Mouse (Mus musculus) spleen, adult 2 months (tissue): Measurements from ENCODE around the gene Plekhj1.

Experiments
- CTCF ChIP-seq: fragments of 200-500 bp; IDR thresholded peaks from 2 replicates; pipeline ENCODE4 v1.5.1; 2011; ENCODE audit warnings: mild to moderate bottlenecking, inconsistent platforms; ENCODE audit not compliant: insufficient read depth, insufficient read length, insufficient replicate concordance; ENCODE audit errors: extremely low read depth
- POLR2A ChIP-seq: fragments of 200-500 bp; IDR thresholded peaks from 2 replicates; pipeline ENCODE4 v1.6.1; 2011; ENCODE audit warnings: low read depth, low read length, inconsistent platforms

- TF ChIP-seq POLR2A (no peak), CTCF (no peak)
Measured at GRCm38 (mm10) chr10:80805322-80805721, 6.9 kb upstream of the Plekhj1 start.
